Mouse (Mus musculus) embryonic facial prominence, embryonic 14.5 days (tissue): ENCODE measurements around the gene Tubb5. TPM values are rescaled to one million over a fixed set of nuclear protein-coding genes. Genes with fewer than 3 reads are reported as not detected.
"Not testable (repeated sequence)": the region's sequence is repeated elsewhere in the genome, so short reads cannot be mapped to it uniquely, and the experiment has no call there.

ENCODE experiments used
- ATAC-seq: fragments of 200-750 bp; cut with Nextera tagmentation; 2 replicates; pipeline ENCODE4 v1.8.0; 2017; ENCODE audit warnings: low read depth, moderate number of reproducible peaks, moderate TSS enrichment
- DNase-seq: peaks from one replicate; pipeline ENCODE4 v3.0.0-alpha.2; 2015; ENCODE audit warnings: low spot score
- H3K27ac ChIP-seq: fragments of 300-500 bp; sonication (generic); replicated peaks from 2 replicates; pipeline ENCODE4 v1.5.1; 2014; ENCODE audit warnings: low read depth, mild to moderate bottlenecking, low read length, moderate library complexity
- H3K27me3 ChIP-seq: fragments of 300-500 bp; sonication (generic); replicated peaks from 2 replicates; pipeline ENCODE4 v1.6.1; 2014; ENCODE audit warnings: low read length; ENCODE audit not compliant: control insufficient read depth, insufficient read depth
- H3K36me3 ChIP-seq: fragments of 300-500 bp; sonication (generic); 2 replicates; pipeline ENCODE4 v1.6.1; 2014; ENCODE audit warnings: low read length, mixed read lengths; ENCODE audit not compliant: control insufficient read depth, insufficient read depth
- H3K4me1 ChIP-seq: fragments of 300-500 bp; sonication (generic); 2 replicates; pipeline ENCODE4 v1.6.1; 2014; ENCODE audit warnings: antibody characterized with exemption, low read length; ENCODE audit not compliant: control insufficient read depth, insufficient read depth
- H3K4me2 ChIP-seq: fragments of 300-500 bp; sonication (generic); 2 replicates; pipeline ENCODE4 v1.6.1; 2014; ENCODE audit warnings: low read depth, mild to moderate bottlenecking, low read length, moderate library complexity, mixed read lengths
- H3K4me3 ChIP-seq: fragments of 300-500 bp; sonication (generic); 2 replicates; pipeline ENCODE4 v1.5.1; 2014; ENCODE audit warnings: low read depth, mild to moderate bottlenecking, low read length
- H3K9ac ChIP-seq: fragments of 300-500 bp; sonication (generic); 2 replicates; pipeline ENCODE4 v1.6.1; 2014; ENCODE audit warnings: low read depth, mild to moderate bottlenecking, low read length, moderate library complexity, mixed read lengths
- H3K9me3 ChIP-seq: fragments of 300-500 bp; sonication (generic); 2 replicates; pipeline ENCODE4 v1.6.1; 2016; ENCODE audit warnings: low read length; ENCODE audit not compliant: control insufficient read depth
- WGBS: fragments of 180-500 bp; shearing (Covaris S2); extraction: QIAGEN DNeasy Blood & Tissue Kit; methylation state at CpG from one replicate; pipeline ENCODE4 v1.1.7; 2014; 5-methylcytosine and 5-hydroxymethylcytosine counted together
- polyA plus RNA-seq: library from polyadenylated mRNA; unstranded; fragments of >200 nt; fragmentation: Nextera tagmentation; extraction: Ambion mirVana; gene quantifications from 2 replicates; pipeline ENCODE4 v1.2.1, GENCODE M21; 2014

Tubb5 gene
- polyA plus RNA-seq, 1 experiment from 2014 or later = 736 TPM

DNA sequence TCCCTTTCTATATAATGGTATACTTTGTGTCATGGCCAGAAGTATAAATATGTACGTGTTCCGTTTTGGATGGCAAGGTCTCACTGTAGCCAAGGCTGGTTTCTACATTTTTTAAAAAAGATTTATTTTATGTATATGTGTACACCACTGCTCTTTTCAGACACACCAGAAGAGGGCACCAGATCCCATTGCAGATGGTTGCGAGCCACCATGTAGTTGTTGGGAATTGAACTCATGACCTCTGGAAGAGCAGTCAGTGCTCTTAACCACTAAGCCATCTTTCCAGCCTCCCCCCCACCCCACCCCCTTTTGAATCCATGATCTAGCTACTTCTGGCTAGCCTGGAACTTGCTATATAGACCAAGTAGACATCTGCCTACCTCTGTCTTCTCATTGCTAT is 5.4 kb upstream of the Tubb5 start:
- no peak for ATAC-seq
- Histone ChIP-seq H3K9me3 (no peaks in the 10 kb centered on the region), H3K9ac (no peak overlapping the region), H3K4me2 (no peak overlapping the region), H3K4me3 (no peak overlapping the region), H3K27ac (no peak overlapping the region), H3K4me1 (peaks cover 14% of the 10 kb centered on the region), H3K27me3 (no peaks in the 10 kb centered on the region), H3K36me3 (peaks cover 41% of the 10 kb centered on the region)
- DNase-seq = no peak
- 96% methylated on average over 3 of the region's 3 CpGs for WGBS

DNA sequence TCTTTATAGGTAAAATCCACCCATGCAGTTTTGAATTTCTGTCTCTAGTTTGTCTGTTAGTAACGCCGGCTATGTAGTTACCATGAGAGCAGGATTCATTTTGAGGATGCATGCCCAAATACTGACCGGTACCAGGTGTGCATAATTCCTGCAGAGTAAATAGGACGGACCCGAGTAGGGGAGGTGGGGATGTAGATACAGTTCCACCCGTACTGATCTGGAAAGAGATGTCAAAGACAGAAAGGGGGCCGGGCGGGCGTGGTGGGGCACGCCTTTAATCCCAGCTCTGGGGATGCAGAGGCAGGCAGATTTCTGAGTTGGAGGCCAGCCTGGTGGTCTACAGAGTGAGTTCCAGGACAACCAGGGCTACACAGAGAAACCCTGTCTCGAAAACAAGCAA is 3.9 kb upstream of the Tubb5 start:
- DNase-seq (no peak), ATAC-seq (no peak)
- peak overlapping the region; percentile 72 for H3K9ac ChIP-seq
- peak overlapping the region; percentile 54 for H3K4me3 ChIP-seq
- H3K9me3 ChIP-seq = no peaks in the 10 kb centered on the region
- peak overlapping the region; percentile 75 for H3K4me2 ChIP-seq
- peaks cover 14% of the 10 kb centered on the region for H3K4me1 ChIP-seq
- 21% methylated on average over 11 of the region's 11 CpGs for WGBS
- H3K27ac ChIP-seq = peak overlapping the region; percentile 84
- H3K27me3 ChIP-seq = no peaks in the 10 kb centered on the region
- peaks cover 26% of the 10 kb centered on the region for H3K36me3 ChIP-seq

DNA sequence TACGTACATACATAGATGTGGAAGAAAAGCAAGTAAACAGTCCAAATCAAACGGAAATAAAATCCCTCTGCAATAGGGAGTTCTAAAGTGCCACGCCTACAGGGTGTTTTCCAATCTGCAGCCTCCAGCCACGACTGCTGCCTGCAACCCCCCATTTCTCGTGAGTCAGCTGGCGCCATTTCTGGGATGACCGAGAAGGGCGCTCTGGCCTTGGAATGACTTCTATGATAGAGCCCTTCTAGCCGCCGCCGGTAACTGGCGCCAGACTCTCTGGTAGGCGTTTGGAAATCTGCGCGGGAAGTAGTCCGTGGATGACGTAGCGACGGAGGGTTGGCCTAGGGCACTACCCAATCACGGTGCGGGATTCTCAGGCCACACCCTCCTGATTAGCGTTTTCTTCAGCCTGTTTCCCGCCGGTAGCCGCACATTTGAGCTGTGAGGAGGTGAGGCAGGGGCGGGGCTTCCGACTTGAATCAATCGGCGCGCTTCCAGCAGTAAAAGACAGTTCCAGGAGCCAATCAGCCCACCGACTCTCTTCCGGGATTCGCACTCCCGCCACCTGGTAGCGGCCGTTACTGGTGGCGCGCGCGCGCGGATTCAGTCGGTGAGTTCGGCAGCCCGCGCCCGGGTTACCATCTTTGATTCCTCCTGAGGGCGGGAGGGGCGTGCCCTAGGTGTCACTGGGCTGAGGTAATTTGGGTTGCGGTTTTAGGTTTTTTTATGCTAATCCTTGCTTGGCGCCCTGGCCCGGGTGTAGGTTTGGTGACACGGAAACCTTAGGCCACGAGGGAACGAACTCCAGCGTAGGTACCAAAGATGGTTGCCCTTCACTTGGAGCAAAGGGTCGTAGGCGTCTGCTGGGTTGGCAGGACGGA is 3.2 kb upstream of the Tubb5 start, which contains the start of gene Mdc1:
Gene Mdc1 (plus strand): TSS at position 440 of the 875 bp plus-strand sequence.
- Histone ChIP-seq H3K9ac (peak within 1 kb of the TSS; percentile 72), H3K4me2 (peak within 1 kb of the TSS; percentile 75), H3K27me3 (no peaks in the 10 kb centered on the region), H3K36me3 (peaks cover 26% of the 10 kb centered on the region), H3K4me1 (peaks cover 14% of the 10 kb centered on the region), H3K9me3 (no peaks in the 10 kb centered on the region), H3K4me3 (peak within 1 kb of the TSS; percentile 54), H3K27ac (peak within 1 kb of the TSS; percentile 84)
- DNase-seq (peak; percentile 100), ATAC-seq (peak; percentile 90)
- 0% methylated on average over 41 of the region's 59 CpGs for WGBS

- H3K36me3 ChIP-seq = peaks cover 26% of the 10 kb centered on the region
- H3K9ac ChIP-seq = peak overlapping the region; percentile 45
- H3K27ac ChIP-seq = peak overlapping the region; percentile 28; the same call in 1 of the 2 replicates
- DNase-seq (no peak), ATAC-seq (no peak)
- peak overlapping the region; percentile 54 for H3K4me3 ChIP-seq
- WGBS = 57% methylated on average over 14 of the region's 14 CpGs
- no peaks in the 10 kb centered on the region for H3K27me3 ChIP-seq
- H3K4me2 ChIP-seq = peak overlapping the region; percentile 45
- peaks cover 18% of the 10 kb centered on the region for H3K4me1 ChIP-seq
- H3K9me3 ChIP-seq = no peaks in the 10 kb centered on the region
These were observed 2.5 kb upstream of the Tubb5 start for GRCm38 (mm10) chr17:35840561-35840960.

DNA sequence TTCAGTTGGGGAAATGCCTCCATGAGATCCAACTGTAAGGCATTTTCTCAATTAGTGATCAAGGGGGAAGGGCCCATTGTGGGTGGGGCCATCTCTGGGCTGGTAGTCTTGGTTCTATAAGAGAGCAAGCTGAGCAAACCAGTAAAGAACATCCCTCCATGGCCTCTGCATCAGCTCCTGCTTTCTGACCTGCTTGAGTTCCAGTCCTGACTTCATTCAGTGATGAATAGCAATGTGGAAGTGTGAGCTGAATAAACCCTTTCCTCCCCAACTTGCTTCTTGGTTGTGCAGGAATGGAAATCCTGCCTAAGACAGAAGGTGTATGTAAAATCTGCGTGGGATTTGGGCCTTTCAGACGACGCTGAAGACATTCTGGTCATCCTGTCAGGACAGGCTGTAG is 896 bp upstream of the Tubb5 start:
- DNase-seq = not testable (repeated sequence)
- 43% methylated on average over 3 of the region's 3 CpGs for WGBS
- H3K9ac ChIP-seq = peak overlapping the region; percentile 94

DNA sequence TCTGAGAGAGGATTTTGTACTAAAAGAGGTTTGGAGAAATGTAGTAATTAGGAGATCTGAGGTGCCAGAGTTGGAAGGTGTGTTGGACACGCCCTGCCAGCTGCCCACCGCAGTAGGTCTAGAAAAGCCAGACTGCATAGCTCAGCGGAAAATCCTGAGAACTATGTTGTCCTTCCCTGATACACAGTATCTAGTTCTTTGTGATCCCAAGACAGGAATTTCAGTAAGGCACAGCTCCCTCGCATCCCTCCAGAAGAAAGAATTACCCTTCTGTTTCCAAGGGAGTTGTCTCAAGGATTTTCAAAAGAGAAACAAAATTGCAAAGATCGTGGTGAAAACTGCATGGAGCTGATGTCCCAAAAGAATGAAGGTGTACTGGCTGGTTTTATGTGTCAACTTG is 464 bp upstream of the Tubb5 start:
- Histone ChIP-seq H3K27me3 (no peaks in the 10 kb centered on the region), H3K36me3 (peaks cover 33% of the 10 kb centered on the region), H3K27ac (peak overlapping the region; percentile 97), H3K4me3 (peak overlapping the region; percentile 85), H3K9me3 (no peaks in the 10 kb centered on the region), H3K4me2 (peak overlapping the region; percentile 92), H3K9ac (peak overlapping the region; percentile 94), H3K4me1 (peaks cover 27% of the 10 kb centered on the region)
- ATAC-seq (no peak), DNase-seq (peak; percentile 70)
- under 1% methylated on average over 5 of the region's 5 CpGs for WGBS

More for the DNA sequence above, 896 bp upstream of the Tubb5 start:
- H3K27ac ChIP-seq = peak overlapping the region; percentile 97
- peak overlapping the region; percentile 92 for H3K4me2 ChIP-seq
- H3K4me3 ChIP-seq = peak overlapping the region; percentile 85
- peaks cover 29% of the 10 kb centered on the region for H3K36me3 ChIP-seq
- not testable (repeated sequence) for H3K27me3 ChIP-seq, ATAC-seq, H3K9me3 ChIP-seq
- peaks cover 27% of the 10 kb centered on the region for H3K4me1 ChIP-seq

GRCm38 (mm10) chr17:35837487-35837886 is 619 bp downstream of the Tubb5 start:
- under 1% methylated on average over 17 of the region's 18 CpGs for WGBS
- DNase-seq (peak; percentile 65), ATAC-seq (0 out of 2 replicates have a peak, but pooled peaks have one; percentile 3)

DNA sequence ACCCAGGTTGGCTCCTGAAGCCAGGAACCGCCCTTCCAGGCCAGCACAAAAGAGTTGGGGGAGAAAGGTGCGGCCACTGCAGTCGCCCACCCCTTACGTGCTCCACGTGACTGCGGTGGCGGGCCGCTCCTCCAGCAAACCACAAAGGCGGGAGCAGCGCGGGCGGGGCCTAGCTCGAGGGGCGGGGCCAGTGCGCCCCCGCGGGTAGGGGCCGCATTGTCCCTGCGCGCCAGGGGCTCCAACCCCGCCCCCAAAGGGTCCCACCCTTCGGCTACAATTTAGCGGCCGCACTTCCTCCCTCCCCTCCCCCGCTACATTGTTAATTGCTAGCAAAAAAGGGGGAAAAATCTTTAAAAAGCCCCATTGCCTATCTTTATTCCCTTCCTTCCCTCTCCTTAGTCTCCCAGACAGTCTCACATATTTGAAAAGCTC is 1.1 kb downstream of the Tubb5 start:
- DNase-seq = peak; percentile 96
- Histone ChIP-seq H3K9ac (peak overlapping the region; percentile 94), H3K27ac (peak overlapping the region; percentile 97), H3K36me3 (peaks cover 49% of the 10 kb centered on the region), H3K9me3 (no peaks in the 10 kb centered on the region), H3K4me2 (peak overlapping the region; percentile 92), H3K4me3 (peak overlapping the region; percentile 85), H3K4me1 (peaks cover 24% of the 10 kb centered on the region), H3K27me3 (no peaks in the 10 kb centered on the region)
- peak; percentile 35 for ATAC-seq
- WGBS = 2% methylated on average over 17 of the region's 25 CpGs

More at GRCm38 (mm10) chr17:35837487-35837886, 619 bp downstream of the Tubb5 start:
- Histone ChIP-seq H3K9me3 (no peaks in the 10 kb centered on the region), H3K27me3 (no peaks in the 10 kb centered on the region), H3K36me3 (peaks cover 44% of the 10 kb centered on the region), H3K4me3 (peak overlapping the region; percentile 85), H3K9ac (peak overlapping the region; percentile 94), H3K4me1 (peaks cover 27% of the 10 kb centered on the region), H3K4me2 (peak overlapping the region; percentile 92), H3K27ac (peak overlapping the region; percentile 97)
